Mouse (Mus musculus): ENCODE measurements around the gene 3425401B19Rik.

GRCm38 (mm10) chr14:32684735-32685105, 373 bp downstream of the 3425401B19Rik start:
- TF ChIP-seq POLR2A (IDR thresholded peaks at IDR 0.05; ENCODE audit: extremely low read depth, insufficient read depth, low read length): no peak
- TF ChIP-seq CTCF (IDR thresholded peaks at IDR 0.05; ENCODE audit: low read depth, low read length): no peak

Data from liver, adult 2 months (tissue).